Mouse (Mus musculus) bone marrow, adult 2 months (tissue): ENCODE measurements around the gene Itga8.

ENCODE experiments used
- CTCF ChIP-seq: fragments of 200-500 bp; IDR thresholded peaks from 2 replicates; pipeline ENCODE4 v1.5.1; 2011; ENCODE audit warnings: low read length, control low read depth; ENCODE audit not compliant: control insufficient read depth, insufficient read depth
- POLR2A ChIP-seq: fragments of 200-500 bp; IDR thresholded peaks from 2 replicates; pipeline ENCODE4 v1.6.1; 2011; ENCODE audit warnings: low read depth, mild to moderate bottlenecking, control low read depth, low read length, borderline replicate concordance; ENCODE audit not compliant: control insufficient read depth

DNA sequence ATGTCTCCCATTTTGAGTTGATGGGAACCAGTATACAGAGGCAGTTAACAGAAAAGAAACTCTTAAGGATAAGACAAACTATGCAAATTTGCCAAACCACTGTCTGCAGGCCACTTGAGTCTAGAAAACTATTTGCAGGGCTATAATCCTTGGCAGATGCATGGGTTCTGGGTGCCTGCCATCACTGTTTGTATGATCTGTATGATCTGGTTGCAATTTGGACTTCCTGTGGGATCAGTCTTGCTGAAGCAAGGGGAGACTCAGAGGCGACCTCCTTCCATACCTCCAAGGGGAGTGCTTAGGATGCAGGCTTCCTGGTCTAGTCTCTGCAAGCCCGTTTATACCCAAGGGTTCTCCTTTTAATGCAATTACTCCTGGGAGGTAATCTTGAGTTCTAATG lies 155.1 kb downstream of the Itga8 start:
- TF ChIP-seq CTCF (no peak), POLR2A (no peak)
